Mouse (Mus musculus): ENCODE data around the gene Gm10392.
A peak's percentile ranks its signal among the peaks of the same experiment; 100 is the strongest.

Gm10392 gene

DNA sequence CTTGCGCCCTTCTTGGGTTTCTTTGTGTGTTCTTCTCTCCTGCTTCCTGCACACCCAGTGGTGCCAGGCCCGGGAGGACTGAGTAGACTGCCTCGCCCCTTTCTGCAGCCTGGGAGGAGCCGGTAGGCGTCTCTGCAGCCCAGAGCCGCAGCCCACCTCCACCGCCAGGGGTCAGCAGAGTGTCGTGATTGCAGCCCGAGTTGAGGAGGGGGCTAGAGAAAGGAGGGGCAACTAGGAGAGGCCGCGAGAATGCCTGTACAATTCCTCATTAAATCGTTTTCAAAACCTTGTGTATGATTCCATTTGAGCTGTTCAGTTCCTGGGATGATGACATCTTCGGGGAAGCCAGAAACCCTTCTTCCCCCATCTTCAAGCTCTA, 27.9 kb downstream of the Gm10392 start:
- DNase-seq: peak; percentile 82

DNA sequence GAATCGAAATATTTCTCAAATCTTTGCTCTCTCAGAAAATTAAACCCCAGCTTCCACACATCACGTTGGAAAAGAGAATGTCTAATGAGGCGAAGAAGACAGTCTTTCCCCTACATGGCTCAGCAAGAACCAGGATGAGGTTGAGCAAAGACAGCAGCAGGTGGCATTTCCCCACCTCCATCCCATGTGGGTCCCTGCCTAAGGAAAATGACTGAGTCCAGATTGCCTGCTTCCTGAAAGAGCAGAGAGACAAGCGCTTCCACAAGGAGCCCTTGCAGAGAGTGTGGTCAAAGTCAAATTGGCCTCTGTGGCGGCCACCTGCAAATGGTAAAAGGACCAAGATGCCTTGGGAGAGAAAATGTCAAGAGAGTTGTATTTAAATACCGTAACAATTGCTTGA, 28.5 kb downstream of the Gm10392 start:
- DNase-seq: no peak

DNA sequence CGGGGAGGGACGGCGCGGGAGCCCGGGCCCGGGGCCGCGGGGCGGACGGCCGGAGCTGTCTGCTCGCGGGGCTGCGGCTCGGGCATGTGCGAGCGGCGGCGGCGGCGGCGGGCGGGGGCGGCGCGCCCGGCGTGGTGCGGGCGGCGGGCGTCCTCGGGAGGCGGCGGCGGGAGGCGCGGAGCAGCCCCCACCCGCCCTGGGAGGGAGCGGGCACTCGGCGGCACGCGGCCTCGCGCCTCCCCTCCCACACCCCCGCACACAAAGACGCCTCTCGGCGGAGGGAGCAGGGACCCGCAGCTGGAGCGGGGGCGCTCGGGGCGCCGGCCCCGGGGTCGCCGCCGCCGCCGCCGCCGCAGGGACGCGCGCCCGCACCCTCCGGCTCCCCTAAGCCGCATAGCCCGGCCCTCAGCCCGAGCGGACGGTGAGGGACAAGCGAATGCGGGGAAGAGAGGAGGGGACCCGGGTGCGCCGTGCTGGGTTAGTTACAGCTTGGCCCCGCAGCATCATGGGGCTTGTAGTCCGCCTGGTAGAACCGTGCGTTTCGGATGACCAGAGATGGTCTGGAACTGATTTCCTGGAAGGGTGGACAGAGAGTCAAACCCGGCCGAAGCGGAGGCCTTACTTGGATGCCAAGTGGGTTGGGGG, 29.3 kb downstream of the Gm10392 start, which contains the start of gene Ankrd13b:
Gene Ankrd13b (minus strand): TSS at position 88 of the 645 bp plus-strand sequence.
- no peak for DNase-seq

DNA sequence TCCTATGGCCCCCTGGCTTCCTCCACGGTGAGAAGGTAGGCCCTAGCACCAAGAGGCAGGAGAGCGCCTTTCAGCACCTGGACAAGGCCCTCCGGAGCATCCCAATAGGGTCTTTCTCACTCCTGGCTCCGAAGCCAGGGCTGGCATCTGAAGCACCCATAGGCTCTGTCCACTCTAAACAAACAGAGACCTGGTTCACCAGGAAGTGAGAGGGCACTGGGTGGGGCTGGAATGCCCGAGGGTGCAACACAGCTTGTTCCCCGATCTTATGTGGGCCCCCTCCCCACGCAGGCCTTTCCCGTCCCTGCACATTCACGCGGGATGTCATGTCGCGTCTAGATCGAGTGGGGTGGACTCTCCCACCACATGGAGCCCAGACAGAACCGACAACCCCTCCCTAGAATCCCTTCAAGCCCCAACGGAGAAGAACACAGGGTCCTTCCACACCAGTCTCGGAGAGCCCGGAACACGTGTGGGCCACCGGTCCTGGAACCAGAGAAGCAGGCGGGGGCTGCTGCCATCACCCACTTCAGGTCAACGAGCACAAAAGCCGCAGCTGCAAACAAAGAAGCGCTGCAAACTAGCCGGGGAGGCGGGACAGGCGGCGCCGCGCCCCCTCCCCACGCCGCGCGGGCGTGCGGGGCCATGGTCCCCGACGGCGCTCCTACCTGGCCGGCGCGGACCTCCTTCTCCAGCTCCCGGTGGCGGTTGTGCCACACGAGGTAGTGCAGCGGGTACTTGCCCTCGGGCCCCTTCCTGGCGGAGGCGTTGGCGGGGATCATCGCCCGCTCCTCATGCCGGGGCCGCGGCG, 30.0 kb downstream of the Gm10392 start:
- DNase-seq: no peak

DNA sequence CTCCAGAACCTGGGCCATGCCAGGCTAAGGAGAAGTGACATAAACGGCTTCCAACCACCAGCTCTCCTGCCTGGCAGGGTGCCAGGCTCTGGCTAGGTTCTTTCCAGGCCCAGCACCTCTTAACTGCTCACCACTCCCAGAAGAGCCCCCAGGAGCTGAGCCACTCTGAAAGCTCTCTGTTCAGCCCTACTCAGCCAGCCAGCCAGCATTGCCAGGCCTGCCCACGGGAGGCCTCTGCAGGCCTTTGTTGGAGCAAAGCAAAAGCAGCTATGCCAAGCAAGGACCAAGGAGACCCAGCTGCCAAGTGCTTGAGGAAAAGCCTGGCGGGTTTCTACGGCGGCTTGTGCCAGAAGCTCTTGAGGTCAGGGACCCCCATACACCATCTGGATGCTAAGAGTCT, 32.2 kb downstream of the Gm10392 start:
- no peak for DNase-seq

DNA sequence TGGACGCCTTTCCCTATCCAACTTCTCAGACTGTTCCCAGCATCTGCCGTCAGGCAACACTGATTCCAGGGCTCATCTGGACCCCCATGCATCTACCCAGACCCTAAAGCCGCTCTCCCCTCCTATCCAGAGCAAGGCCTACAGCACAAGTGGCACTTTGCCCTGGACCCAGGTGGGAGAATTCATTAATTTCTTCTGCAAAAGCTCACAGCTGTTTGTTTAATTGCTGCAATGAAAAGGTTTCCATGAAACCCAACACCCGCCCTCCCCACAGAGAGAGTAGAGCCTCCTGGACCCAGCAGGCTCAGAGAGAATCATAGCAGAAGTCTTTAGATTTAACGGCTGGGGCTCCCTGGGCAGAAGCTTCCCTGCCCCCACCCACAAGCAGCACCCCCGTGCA, 33.8 kb downstream of the Gm10392 start:
- no peak for DNase-seq

DNA sequence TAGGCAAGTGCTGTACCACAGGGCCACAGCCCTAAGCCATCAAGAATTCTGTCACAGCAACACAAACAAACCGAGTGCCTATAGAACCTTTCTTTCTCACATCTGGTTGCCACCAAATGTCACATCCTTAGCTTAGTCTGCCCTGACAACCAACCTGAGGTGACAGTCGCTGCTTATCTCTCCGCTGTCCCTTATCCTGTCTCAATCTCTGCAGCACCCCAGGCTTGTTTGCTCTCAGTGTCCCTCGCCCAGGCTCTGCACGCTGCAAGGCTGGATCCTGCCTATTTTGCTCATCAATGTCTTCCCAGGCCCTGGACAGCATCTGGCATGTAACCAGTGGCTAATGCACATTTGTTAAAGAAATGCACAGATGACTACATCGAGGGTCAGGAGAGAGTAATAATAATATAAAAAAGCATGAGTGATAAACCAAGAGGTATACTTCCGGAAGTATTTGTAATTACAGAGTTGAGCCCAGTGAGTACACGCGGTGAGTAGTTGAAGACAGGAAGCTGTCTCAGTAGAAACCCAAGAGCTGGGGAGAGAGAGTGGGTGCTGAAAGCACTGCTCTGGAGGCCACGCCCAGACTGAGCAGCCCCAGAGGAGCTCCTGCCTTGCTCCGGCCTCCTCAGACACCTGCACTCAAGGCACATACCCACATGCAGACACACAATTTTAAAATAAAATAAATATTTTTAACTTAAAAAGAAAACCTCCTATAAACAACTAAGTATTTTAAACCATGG, 35.3 kb downstream of the Gm10392 start:
- no peak for DNase-seq

DNA sequence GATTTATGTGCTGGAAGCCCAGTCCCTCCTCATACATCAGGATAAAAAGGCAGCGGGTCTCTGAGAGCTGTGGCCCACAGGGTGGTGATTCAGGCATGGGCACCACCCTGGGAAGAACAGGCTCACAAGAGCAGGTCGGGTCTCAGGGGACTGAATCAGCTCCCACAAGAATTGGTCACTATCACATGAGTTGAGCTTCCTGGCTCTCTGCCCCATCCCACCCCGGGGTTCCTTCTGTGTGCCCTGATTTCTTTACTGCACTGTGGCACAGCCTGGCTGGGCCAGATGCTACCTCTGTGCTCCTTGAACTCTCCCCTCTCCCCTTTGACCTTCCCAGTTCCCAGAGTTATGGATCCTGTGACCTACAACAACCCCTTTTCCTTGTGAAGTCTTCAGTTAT, 36.0 kb downstream of the Gm10392 start:
- no peak for DNase-seq

DNA sequence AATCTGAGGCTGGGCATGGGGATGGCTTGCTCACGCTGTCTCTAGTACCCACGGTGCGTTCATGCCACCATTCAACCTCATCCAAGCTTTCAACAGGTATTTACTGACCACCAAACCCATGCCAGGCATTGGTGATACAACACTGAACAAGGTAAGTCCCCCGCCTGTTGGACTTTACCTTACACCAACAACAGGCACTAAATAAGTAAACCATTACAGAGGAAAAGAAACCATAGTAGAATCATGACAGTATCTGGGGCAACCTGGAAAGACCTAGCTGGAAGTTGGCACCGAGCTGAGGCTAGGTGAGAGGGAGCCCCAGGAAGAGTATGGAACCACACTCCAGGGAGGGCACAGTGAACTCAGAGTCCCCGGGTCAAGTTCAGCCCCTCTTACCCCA, 42.1 kb downstream of the Gm10392 start:
- no peak for DNase-seq

DNA sequence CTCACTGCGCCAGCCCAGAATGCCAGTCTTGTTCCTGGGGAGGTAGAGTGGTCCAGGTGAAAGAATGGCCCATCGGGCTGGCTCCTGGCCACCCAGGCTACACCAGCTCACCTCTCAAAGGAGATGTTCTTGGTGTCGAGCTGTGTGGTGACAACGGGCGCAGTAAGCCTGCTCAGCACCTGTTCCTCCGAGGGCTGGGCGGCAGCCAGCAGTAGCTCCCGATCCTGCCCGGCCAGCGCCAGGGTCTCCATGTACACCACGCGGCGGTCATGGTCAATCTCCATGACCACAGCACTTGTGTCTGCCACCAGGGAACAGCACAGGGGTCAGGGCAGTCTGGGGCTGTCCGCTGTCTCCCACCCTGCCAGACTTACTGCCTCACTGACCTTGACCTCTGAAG, 42.8 kb downstream of the Gm10392 start:
- no peak for DNase-seq

DNA sequence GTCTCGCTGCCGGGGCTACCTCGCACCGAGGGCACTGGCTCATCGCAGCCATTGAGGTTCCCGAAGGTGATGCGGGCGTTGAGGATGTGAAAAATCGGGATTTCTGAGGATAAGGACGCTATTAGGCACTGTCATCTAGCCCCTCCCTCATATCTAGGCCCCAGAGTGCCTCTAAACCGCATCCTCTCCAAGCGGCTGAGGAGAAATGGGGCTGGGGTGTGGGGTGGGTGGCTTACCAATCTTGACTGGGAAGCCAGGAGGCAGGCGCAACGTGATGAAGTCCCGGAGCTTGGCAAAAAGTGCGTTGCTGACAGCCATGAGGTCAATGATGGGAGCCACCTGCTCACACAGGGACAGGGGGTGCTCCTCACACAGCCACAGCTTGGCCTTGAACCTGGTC, 46.2 kb downstream of the Gm10392 start:
- DNase-seq: no peak

DNA sequence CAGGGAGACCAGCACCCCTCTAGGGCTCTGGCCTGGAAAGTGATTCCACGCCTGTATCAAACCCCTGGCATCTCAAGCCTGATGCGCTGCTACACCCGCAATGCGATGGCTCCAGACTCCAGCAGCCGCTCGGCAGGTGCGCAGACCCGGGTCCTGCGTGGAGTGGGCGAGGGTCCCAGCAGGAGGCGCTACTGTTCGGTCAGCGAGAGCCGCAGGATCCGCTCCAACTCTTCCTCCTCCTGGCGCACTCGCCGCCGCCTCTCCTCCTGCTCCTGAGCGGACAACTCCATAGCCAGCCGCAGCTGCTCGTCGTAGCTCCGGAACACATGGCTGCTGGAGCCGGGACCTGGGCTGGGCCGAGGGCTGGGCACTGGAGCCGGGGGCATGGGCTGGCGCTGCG, 47.6 kb downstream of the Gm10392 start:
- no peak for DNase-seq

DNA sequence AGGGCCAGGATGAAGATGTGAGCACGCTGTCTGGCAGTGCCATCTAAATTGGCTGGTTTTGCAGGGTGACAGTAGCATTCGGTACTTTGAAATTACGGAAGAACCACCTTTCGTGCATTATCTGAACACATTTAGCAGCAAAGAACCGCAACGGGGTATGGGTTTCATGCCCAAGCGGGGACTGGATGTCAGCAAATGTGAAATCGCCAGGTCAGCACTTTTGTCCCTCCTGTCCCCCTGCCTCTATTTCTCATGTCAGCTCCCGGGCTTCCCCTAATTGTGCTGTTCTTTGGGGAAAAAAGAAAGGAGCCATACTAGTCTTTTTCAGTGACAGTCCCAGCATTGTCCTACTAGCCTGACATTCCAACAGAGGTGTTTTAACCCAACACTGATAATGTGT, 50.6 kb downstream of the Gm10392 start:
- DNase-seq: no peak

DNA sequence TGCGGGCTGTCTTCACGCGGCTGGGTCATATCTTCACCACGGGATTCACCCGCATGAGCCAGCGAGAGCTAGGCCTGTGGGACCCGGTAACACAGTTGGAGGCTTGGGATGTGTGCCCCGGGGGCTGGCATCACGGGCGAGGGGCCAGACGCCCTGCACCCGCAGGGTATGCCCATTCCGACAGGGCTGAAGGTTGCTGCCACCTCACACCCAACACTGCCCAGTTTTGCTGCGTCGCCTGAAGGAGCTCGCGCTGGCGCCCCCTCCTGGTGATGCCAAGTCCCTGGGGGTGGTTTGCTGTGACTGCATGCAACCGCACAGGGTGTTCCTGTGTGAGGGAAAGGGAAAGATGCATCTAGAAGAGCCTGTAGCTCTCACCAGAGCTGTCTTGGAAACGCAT, 51.2 kb downstream of the Gm10392 start:
- peak; percentile 59 for DNase-seq

DNA sequence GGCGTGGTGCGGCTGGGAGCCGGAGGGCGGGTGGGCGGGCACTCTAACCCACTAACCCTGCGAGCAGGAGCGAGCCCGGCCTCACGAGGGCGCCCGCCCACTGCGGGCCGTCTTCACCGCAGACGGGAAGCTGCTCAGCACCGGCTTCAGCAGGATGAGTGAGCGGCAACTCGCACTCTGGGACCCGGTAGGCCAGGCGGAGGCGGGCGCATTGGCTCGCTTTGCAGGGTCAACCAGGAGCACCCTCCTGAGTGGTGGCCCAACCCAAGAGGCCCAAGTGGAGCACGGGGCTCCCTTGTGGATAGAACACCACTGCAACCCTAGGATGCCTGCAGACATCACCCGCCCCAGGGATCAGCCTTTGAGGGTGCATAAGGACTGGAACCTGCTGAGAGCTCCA, 51.8 kb downstream of the Gm10392 start:
- DNase-seq: peak; percentile 71
